In the genomic region with DNA sequence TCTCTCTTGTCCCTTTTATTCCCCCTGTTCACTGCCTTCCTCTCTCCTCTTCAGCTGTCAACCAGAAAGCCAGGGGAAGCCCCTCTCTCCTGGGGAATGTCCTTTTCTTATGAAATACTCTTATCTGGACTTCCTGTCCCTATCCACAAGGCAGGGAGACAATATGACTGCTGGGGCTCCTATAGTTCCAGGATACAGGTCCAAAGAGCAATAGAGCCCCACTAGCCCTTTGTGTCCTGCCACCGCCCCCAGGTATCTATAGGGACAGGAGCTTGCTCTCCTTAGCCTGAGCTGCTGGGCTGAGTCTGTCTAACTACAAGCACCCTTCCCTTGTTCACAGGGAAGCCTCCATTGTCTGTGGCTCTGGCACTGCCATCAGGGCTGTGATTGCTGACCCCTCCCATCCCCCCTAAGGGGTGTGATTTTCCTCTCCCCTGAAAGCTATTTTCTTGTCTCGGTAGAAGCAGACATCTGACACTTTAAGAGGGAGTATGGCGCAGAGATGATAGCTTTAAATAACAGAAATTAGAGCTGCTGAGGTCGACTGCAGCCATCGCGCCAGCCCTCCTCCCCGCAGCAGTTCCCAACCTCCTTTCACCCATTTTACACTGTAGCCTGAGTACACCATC, we compare ENCODE assay signal across 13 mouse cellular contexts. TPM values are rescaled to one million over a fixed set of nuclear protein-coding genes. Genes with fewer than 3 reads are reported as not detected.
A peak's percentile ranks its signal among the peaks of the same experiment; 100 is the strongest.
DNase-seq lines count a peak whose midpoint lies in the region; ATAC-seq and TF ChIP-seq lines count a peak whose summit lies in the region.
"Had no signal": no experiment of that assay in that cellular context is flagged by ENCODE, and none has a peak within 500 bp of the region (broad histone marks: within the 10 kb centered on the region; RNA-seq: fewer than 3 reads in every experiment).

No protein-coding gene starts in this region.

- WGBS in kidney, embryonic 16.5 days, result 31% methylated on average over 7 of the region's 7 CpGs
- WGBS in forebrain, postnatal 0 days, result 28% methylated on average over 7 of the region's 7 CpGs
- 25% methylated on average over 7 of the region's 7 CpGs for whole genome bisulfite sequencing in limb, embryonic 12.5 days
- 45% methylated on average over 7 of the region's 7 CpGs for WGBS in olfactory bulb, adult 2 months

- no peaks in the 10 kb centered on the region for H3K9me3 ChIP-seq in kidney, embryonic 16.5 days (ENCODE audit: low read length)
- H3K9me3 ChIP-seq in forebrain, postnatal 0 days (ENCODE audit: low read length), result no peaks in the 10 kb centered on the region
- H3K9me3 ChIP-seq in limb, embryonic 12.5 days, result no peaks in the 10 kb centered on the region
- H3K9me3 ChIP-seq: embryonic facial prominence, embryonic 15.5 days; G1E; limb, embryonic 15.5 days had no signal

- no peak overlapping the region for H3K4me3 ChIP-seq in kidney, embryonic 16.5 days (ENCODE audit: low read length)
- H3K4me3 ChIP-seq in forebrain, postnatal 0 days (ENCODE audit: low read depth, low read length), result no peak overlapping the region
- H3K4me3 ChIP-seq in limb, embryonic 12.5 days (replicated peaks), result no peak overlapping the region
- H3K4me3 ChIP-seq in olfactory bulb, adult 2 months (ENCODE audit: insufficient read depth, low read depth, low read length), result no peak overlapping the region
- H3K4me3 ChIP-seq: embryonic facial prominence, embryonic 15.5 days; limb, embryonic 15.5 days had no signal

- H3K4me1 ChIP-seq in kidney, embryonic 16.5 days (ENCODE audit: insufficient read depth, low read length), result peaks cover 49% of the 10 kb centered on the region
- peaks cover 46% of the 10 kb centered on the region for H3K4me1 ChIP-seq in forebrain, postnatal 0 days (ENCODE audit: insufficient read depth)
- H3K4me1 ChIP-seq in limb, embryonic 12.5 days (replicated peaks), result peaks cover 74% of the 10 kb centered on the region
- H3K4me1 ChIP-seq in olfactory bulb, adult 2 months (ENCODE audit: control insufficient read depth, insufficient read depth, low read length), result peaks cover 64% of the 10 kb centered on the region

- no peaks in the 10 kb centered on the region for H3K27me3 ChIP-seq in kidney, embryonic 16.5 days (ENCODE audit: insufficient read depth, low read length)
- no peaks in the 10 kb centered on the region for H3K27me3 ChIP-seq in forebrain, postnatal 0 days (ENCODE audit: insufficient read depth, low read length)
- peaks cover 13% of the 10 kb centered on the region for H3K27me3 ChIP-seq in limb, embryonic 12.5 days

- ATAC-seq in kidney, embryonic 16.5 days (ENCODE audit: low FRiP score, low TSS enrichment), result 0 out of 2 replicates have a peak, but pooled peaks have one; percentile 21
- ATAC-seq in forebrain, postnatal 0 days, result peak; percentile 7; the same call in 1 of the 2 replicates
- ATAC-seq in limb, embryonic 12.5 days (ENCODE audit: insufficient number of reproducible peaks, insufficient read depth, low FRiP score, low TSS enrichment, low read depth), result no peak
- ATAC-seq: lung, postnatal 0 days had no signal

- no peak for TF ChIP-seq CTCF in forebrain, postnatal 0 days (IDR thresholded peaks at IDR 0.05; ENCODE audit: low read depth)
- TF ChIP-seq CTCF in olfactory bulb, adult 2 months (IDR thresholded peaks at IDR 0.05; ENCODE audit: insufficient read depth, low read depth, low read length), result no peak

- 0 out of 2 replicates have a peak overlapping the region, but pooled peaks have one; percentile 13 for H3K9ac ChIP-seq in kidney, embryonic 16.5 days (replicated peaks; ENCODE audit: low read length)
- H3K9ac ChIP-seq in forebrain, postnatal 0 days, result 0 out of 2 replicates have a peak overlapping the region, but pooled peaks have one; percentile 14
- H3K9ac ChIP-seq in limb, embryonic 12.5 days (replicated peaks), result no peak overlapping the region
- H3K9ac ChIP-seq: embryonic facial prominence, embryonic 15.5 days; limb, embryonic 15.5 days had no signal

- no peak overlapping the region for H3K4me2 ChIP-seq in kidney, embryonic 16.5 days (replicated peaks; ENCODE audit: low read depth, low read length)
- no peak overlapping the region for H3K4me2 ChIP-seq in forebrain, postnatal 0 days (ENCODE audit: low read depth)
- H3K4me2 ChIP-seq in limb, embryonic 12.5 days, result peak overlapping the region; percentile 4; the same call in 1 of the 2 replicates
- H3K4me2 ChIP-seq: embryonic facial prominence, embryonic 15.5 days; limb, embryonic 15.5 days had no signal

- no peak for TF ChIP-seq POLR2A in olfactory bulb, adult 2 months (IDR thresholded peaks at IDR 0.05; ENCODE audit: insufficient read depth, low read depth, low read length)

- H3K36me3 ChIP-seq in kidney, embryonic 16.5 days (ENCODE audit: insufficient read depth, low read length), result no peaks in the 10 kb centered on the region
- H3K36me3 ChIP-seq in forebrain, postnatal 0 days (ENCODE audit: insufficient read depth), result no peaks in the 10 kb centered on the region
- H3K36me3 ChIP-seq in limb, embryonic 12.5 days, result no peaks in the 10 kb centered on the region
- H3K36me3 ChIP-seq: embryonic facial prominence, embryonic 15.5 days; G1E; limb, embryonic 15.5 days had no signal

- DNase-seq in kidney, postnatal 14 days, result no peak
- no peak for DNase-seq in forebrain, postnatal 0 days
- DNase-seq in right cerebral cortex, postnatal 4 days, result no peak
- DNase-seq in cerebellum, postnatal 14 days, result no peak
- DNase-seq in thymus, postnatal 0 days (ENCODE audit: low spot score), result no peak
- DNase-seq: cerebellum, adult 18-20 months had no signal

- peak overlapping the region; percentile 56 for H3K27ac ChIP-seq in kidney, embryonic 16.5 days (ENCODE audit: low read length)
- H3K27ac ChIP-seq in forebrain, postnatal 0 days (ENCODE audit: low read depth, low read length), result peak overlapping the region; percentile 96
- peak overlapping the region; percentile 93 for H3K27ac ChIP-seq in limb, embryonic 12.5 days
- H3K27ac ChIP-seq in olfactory bulb, adult 2 months (ENCODE audit: insufficient read depth, low read depth, low read length), result peak overlapping the region; percentile 47; the same call in 1 of the 2 replicates
- H3K27ac ChIP-seq: embryonic facial prominence, embryonic 15.5 days; limb, embryonic 15.5 days had no signal

RNA-seq across cellular contexts. Expression of a gene that starts 3.2 kb away (rescaled TPM):
- polyA plus RNA-seq in kidney, embryonic 16.5 days (2015; fragmentation: Nextera tagmentation; extraction: Ambion mirVana), result 0.13 and 0.21 TPM in 2 replicates
- 0.38 and 3.0 TPM in 2 replicates for total RNA-seq in forebrain, postnatal 0 days (2014; rRNA removed)
- 1.1 and 1.5 TPM in 2 replicates for polyA plus RNA-seq in forebrain, postnatal 0 days (2015; fragmentation: Nextera tagmentation; extraction: Ambion mirVana)
- polyA plus RNA-seq in limb, embryonic 12.5 days (2016; fragmentation: Nextera tagmentation; extraction: Ambion mirVana), result 0.19 and 0.42 TPM in 2 replicates
- not detected in 2 replicates for polyA plus RNA-seq in olfactory bulb, adult 2 months (2012; ENCODE audit: insufficient read depth, insufficient read length, low replicate concordance, missing spikeins)
- 0.27 and 1.1 TPM in 2 replicates for polyA plus RNA-seq in thymus, postnatal 0 days (2015; fragmentation: Nextera tagmentation; extraction: Ambion mirVana)
- polyA plus RNA-seq: G1E; limb, embryonic 15.5 days had no signal

RNA-seq across cellular contexts. Expression of a gene that starts 51.8 kb away (rescaled TPM):
- polyA plus RNA-seq in kidney, embryonic 16.5 days (2015; fragmentation: Nextera tagmentation; extraction: Ambion mirVana), result 24.1 and 34.2 TPM in 2 replicates
- 13.9 and 16.2 TPM in 2 replicates for total RNA-seq in forebrain, postnatal 0 days (2014; rRNA removed)
- polyA plus RNA-seq in forebrain, postnatal 0 days (2015; fragmentation: Nextera tagmentation; extraction: Ambion mirVana), result 9.6 and 11.0 TPM in 2 replicates
- 37.5 and 49.0 TPM in 2 replicates for polyA plus RNA-seq in limb, embryonic 12.5 days (2016; fragmentation: Nextera tagmentation; extraction: Ambion mirVana)
- not detected in 2 replicates for polyA plus RNA-seq in olfactory bulb, adult 2 months (2012; ENCODE audit: insufficient read depth, insufficient read length, low replicate concordance, missing spikeins)
- polyA plus RNA-seq in thymus, postnatal 0 days (2015; fragmentation: Nextera tagmentation; extraction: Ambion mirVana), result 0.94 and 1.1 TPM in 2 replicates
- polyA plus RNA-seq: G1E had no signal
